Mouse (Mus musculus) heart, adult 2 months (tissue): ENCODE measurements around the gene Svop. TPM values are rescaled to one million over a fixed set of nuclear protein-coding genes. Genes with fewer than 3 reads are reported as not detected.

Experiments
- DNase-seq, 2 experiments: peaks; one replicate each; pipeline ENCODE4 v3.0.0; 2021
- H3K27ac ChIP-seq: fragments of 200-600 bp; 2 replicates; pipeline ENCODE4 v1.8.1; 2022
- H3K27me3 ChIP-seq: fragments of 200-500 bp; 2 replicates; pipeline ENCODE4 v1.6.1; 2012; ENCODE audit warnings: mild to moderate bottlenecking, low read length, inconsistent platforms, mixed read lengths; ENCODE audit not compliant: control insufficient read depth, insufficient read depth
- H3K36me3 ChIP-seq: fragments of 200-500 bp; 2 replicates; pipeline ENCODE4 v1.6.1; 2012; ENCODE audit warnings: low read length, inconsistent platforms; ENCODE audit not compliant: control insufficient read depth, insufficient read depth
- H3K4me1 ChIP-seq: fragments of 200-500 bp; 2 replicates; pipeline ENCODE4 v1.6.1; 2011; ENCODE audit warnings: low read length; ENCODE audit not compliant: control insufficient read depth, insufficient read depth
- H3K4me3 ChIP-seq: fragments of 200-600 bp; 2 replicates; pipeline ENCODE4 v1.8.1; 2022
- H3K79me2 ChIP-seq: fragments of 200-500 bp; replicated peaks from 2 replicates; pipeline ENCODE4 v1.6.1; 2012; ENCODE audit warnings: mild to moderate bottlenecking, inconsistent platforms, low read length, moderate library complexity, mixed read lengths; ENCODE audit not compliant: control insufficient read depth, insufficient read depth
- H3K9ac ChIP-seq: fragments of 200-500 bp; 2 replicates; pipeline ENCODE4 v1.6.1; 2012; ENCODE audit warnings: low read depth, mild to moderate bottlenecking, control low read depth, inconsistent platforms, low read length, mixed read lengths
- CTCF ChIP-seq: fragments of 200-600 bp; IDR thresholded peaks from 2 replicates; pipeline ENCODE4 v1.8.1; 2022; ENCODE audit warnings: antibody characterized with exemption, mild to moderate bottlenecking, moderate library complexity
- EP300 ChIP-seq: fragments of 200-500 bp; IDR thresholded peaks from 2 replicates; pipeline ENCODE4 v1.6.1; 2011; ENCODE audit warnings: low read depth, low read length, control low read depth; ENCODE audit not compliant: insufficient read depth
- POLR2A ChIP-seq: fragments of 200-500 bp; IDR thresholded peaks from 2 replicates; pipeline ENCODE4 v1.6.1; 2011; ENCODE audit warnings: mild to moderate bottlenecking, low read depth, low read length, control low read depth; ENCODE audit not compliant: insufficient read depth
- WGBS: fragments of 180-500 bp; shearing (Covaris S2); methylation state at CpG from one replicate; pipeline ENCODE4 v1.1.7; 2018; 5-methylcytosine and 5-hydroxymethylcytosine counted together
- intact Hi-C: fragments of 180-260 bp; cut with DNase I; formaldehyde crosslinking; loops from one replicate; pipeline ENCODE4 v1.15.1; 2025
- polyA plus RNA-seq: library from polyadenylated mRNA; depleted of rRNA; stranded (reverse); fragments of >200 nt; gene quantifications from 2 replicates; pipeline ENCODE4 v1.2.3, GENCODE M21; 2012
- total RNA-seq, 2 experiments: library from RNA; stranded (reverse); gene quantifications; 2 replicates each; pipeline ENCODE4 v1.2.3; 2021

Gene Svop
- total and polyA plus RNA-seq, 3 experiments, result 0.08 TPM; not detected in 2

- Histone ChIP-seq H3K4me1 (peaks cover 5% of the 10 kb centered on the region), H3K27me3 (no peaks in the 10 kb centered on the region), H3K36me3 (no peaks in the 10 kb centered on the region), H3K9ac (peak overlapping the region; percentile 99), H3K27ac (peak overlapping the region; percentile 60), H3K4me3 (peak overlapping the region; percentile 76), H3K79me2 (peaks cover 8% of the 10 kb centered on the region)
- WGBS, result 9% methylated on average over 37 of the region's 37 CpGs
- TF ChIP-seq EP300, result 0 out of 2 replicates have a peak, but pooled peaks have one; percentile 19
- TF ChIP-seq CTCF, result no peak
- peak; percentile 53 for TF ChIP-seq POLR2A
- peak; percentile 91 to 98 for DNase-seq
- intact Hi-C loops, result loop anchor here (2.0 kb wide), 2 partner anchors 27 to 47 kb away; no protein-coding TSS in a partner anchor
Observed at GRCm38 (mm10) chr5:114099709-114100389, 8.5 kb upstream of the Svop start.

GRCm38 (mm10) chr5:114090421-114091013 is 853 bp downstream of the Svop start:
- DNase-seq, result no peak
- 24% methylated on average over 7 of the region's 7 CpGs for WGBS
- TF ChIP-seq POLR2A (no peak), CTCF (no peak), EP300 (no peak)
- Histone ChIP-seq H3K79me2 (no peaks in the 10 kb centered on the region), H3K4me3 (no peak overlapping the region), H3K27me3 (no peaks in the 10 kb centered on the region), H3K36me3 (no peaks in the 10 kb centered on the region), H3K9ac (no peak overlapping the region), H3K4me1 (no peaks in the 10 kb centered on the region), H3K27ac (no peak overlapping the region)
- intact Hi-C loops, result no loop called here

- Histone ChIP-seq H3K79me2 (no peaks in the 10 kb centered on the region), H3K9ac (no peak overlapping the region), H3K27ac (no peak overlapping the region), H3K36me3 (no peaks in the 10 kb centered on the region), H3K4me1 (no peaks in the 10 kb centered on the region), H3K4me3 (no peak overlapping the region), H3K27me3 (no peaks in the 10 kb centered on the region)
- intact Hi-C loops, result no loop called here
- TF ChIP-seq POLR2A (no peak), CTCF (no peak), EP300 (no peak)
- WGBS, result 63% methylated on average over 12 of the region's 12 CpGs
- no peak for DNase-seq
Observed at GRCm38 (mm10) chr5:114087875-114088480, 3.4 kb downstream of the Svop start.

- no peaks in the 10 kb centered on the region for H3K27me3 ChIP-seq
- H3K36me3 ChIP-seq, result no peaks in the 10 kb centered on the region
- DNase-seq, result no peak
- TF ChIP-seq CTCF, result no peak
- TF ChIP-seq POLR2A, result no peak
- TF ChIP-seq EP300, result no peak
- no peak overlapping the region for H3K9ac ChIP-seq
- intact Hi-C loops, result no loop called here
- no peak overlapping the region for H3K27ac ChIP-seq
- 63% methylated on average over 14 of the region's 14 CpGs for WGBS
- no peak overlapping the region for H3K4me3 ChIP-seq
- no peaks in the 10 kb centered on the region for H3K79me2 ChIP-seq
- no peaks in the 10 kb centered on the region for H3K4me1 ChIP-seq
Observed at GRCm38 (mm10) chr5:114085501-114085900, 5.9 kb downstream of the Svop start.

GRCm38 (mm10) chr5:114077009-114077408 is 14.4 kb downstream of the Svop start:
- no peak overlapping the region for H3K4me3 ChIP-seq
- intact Hi-C loops, result no loop called here
- H3K36me3 ChIP-seq, result no peaks in the 10 kb centered on the region
- H3K27ac ChIP-seq, result no peak overlapping the region
- H3K9ac ChIP-seq, result no peak overlapping the region
- no peaks in the 10 kb centered on the region for H3K4me1 ChIP-seq
- no peaks in the 10 kb centered on the region for H3K79me2 ChIP-seq
- TF ChIP-seq EP300 (no peak), CTCF (no peak), POLR2A (no peak)
- WGBS, result 67% methylated on average over 8 of the region's 8 CpGs
- no peaks in the 10 kb centered on the region for H3K27me3 ChIP-seq
- DNase-seq, result no peak

- H3K9ac ChIP-seq, result no peak overlapping the region
- H3K27ac ChIP-seq, result no peak overlapping the region
- H3K4me1 ChIP-seq, result no peaks in the 10 kb centered on the region
- TF ChIP-seq EP300 (no peak), CTCF (no peak), POLR2A (no peak)
- H3K4me3 ChIP-seq, result no peak overlapping the region
- no peaks in the 10 kb centered on the region for H3K36me3 ChIP-seq
- no peaks in the 10 kb centered on the region for H3K27me3 ChIP-seq
- DNase-seq, result no peak
- H3K79me2 ChIP-seq, result no peaks in the 10 kb centered on the region
- intact Hi-C loops, result no loop called here
- WGBS, result 69% methylated on average over 2 of the region's 2 CpGs
Observed at GRCm38 (mm10) chr5:114072262-114072661, 19.1 kb downstream of the Svop start.
